Mouse (Mus musculus) ES-CJ7 (cell line): ENCODE data around the gene Aldh3a2.

Experiments
- DNase-seq: peaks from one replicate; pipeline ENCODE4 v3.0.0; 2011; ENCODE audit warnings: low read depth, low spot score

The Aldh3a2 gene

DNA sequence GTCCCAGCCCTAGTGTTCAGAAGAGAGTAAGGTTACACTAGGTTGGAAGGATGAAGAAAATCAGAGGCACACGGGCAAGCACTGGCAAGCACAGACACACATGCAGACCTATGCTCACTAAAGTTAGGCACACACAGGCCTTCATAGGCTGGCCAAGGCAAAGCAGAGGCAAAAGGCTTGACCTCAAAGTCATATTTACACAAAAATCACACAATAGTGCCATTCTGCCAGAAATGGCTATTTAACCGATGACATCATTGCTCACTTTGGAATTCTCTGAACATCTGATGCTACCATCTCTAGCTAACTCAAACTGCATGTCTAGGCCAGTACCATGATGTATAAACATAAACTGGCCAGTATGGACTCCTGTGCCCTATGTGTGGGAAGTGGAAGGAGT, 6.7 kb upstream of the Aldh3a2 start:
- DNase-seq = no peak

DNA sequence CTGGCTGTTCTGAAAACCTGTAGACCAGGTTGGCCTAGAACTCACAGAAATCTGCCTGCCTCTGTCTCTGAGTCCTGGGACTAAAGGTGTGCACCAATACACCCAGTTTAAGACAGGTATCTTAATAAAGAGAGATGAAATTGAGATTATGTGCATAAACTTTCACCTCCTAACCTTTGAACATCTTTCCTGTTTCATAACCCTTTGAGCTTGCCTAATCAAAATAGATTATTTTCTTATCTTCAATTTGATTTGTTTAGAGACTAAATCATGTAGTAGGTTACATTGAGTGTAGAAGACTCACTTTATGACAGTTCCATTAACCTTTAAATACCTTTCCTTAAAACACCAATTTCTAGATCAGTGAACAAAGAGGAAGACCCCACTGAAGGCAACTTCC, 4.3 kb upstream of the Aldh3a2 start:
- no peak for DNase-seq

DNA sequence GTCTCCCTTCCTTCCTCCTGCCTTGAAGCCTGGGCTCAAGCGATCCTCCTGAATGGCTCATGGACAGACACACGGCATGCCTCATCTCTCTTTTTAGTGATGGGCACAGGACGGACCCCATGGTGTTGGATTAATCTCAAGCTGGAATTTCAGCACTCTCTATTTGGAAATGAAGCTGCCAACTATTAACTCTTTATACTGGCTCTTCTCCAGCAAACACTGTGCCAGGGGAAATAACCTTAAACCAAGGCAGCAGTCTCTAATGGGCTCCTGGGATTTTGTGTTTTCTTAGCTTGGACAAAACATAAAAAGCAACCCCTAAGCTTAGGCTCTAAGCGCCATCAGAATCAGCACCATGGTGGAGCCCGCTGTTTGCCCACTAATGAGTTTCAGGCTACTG, 3.1 kb upstream of the Aldh3a2 start:
- no peak for DNase-seq

DNA sequence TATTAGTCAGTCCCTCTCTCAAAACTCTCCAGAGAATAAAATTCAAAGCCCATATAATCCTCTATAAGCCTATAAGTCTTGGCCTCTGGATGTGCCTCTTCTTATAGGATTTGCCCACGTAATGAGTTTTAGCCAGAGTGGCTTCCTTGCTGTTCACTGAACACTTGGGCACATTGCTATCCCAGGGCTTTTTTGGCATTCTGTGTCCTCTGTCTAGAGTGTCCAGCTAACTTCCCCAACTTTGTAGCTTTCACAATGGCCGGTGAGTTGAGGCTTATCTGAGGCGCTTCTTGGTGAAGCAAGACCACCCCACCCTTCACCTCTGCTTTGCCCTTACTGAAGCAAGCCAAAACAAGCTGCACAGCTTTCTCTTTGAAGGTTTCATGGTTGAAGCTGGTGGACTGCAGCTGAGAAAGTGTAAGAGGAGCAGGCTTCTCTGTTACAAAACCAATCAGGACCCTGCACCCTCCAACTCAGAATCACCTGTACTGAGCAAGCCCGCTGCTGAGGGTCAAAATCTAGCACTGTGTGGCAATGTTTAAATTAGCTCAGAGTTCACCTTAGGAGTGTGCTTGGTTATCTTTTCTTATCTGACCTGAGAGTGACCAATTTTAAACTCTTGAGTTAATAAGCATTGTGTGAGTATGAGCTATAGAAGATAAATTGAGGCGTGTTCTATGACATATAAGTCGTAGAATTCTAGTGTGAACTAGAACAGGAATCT, 1.5 kb upstream of the Aldh3a2 start:
- DNase-seq = no peak

DNA sequence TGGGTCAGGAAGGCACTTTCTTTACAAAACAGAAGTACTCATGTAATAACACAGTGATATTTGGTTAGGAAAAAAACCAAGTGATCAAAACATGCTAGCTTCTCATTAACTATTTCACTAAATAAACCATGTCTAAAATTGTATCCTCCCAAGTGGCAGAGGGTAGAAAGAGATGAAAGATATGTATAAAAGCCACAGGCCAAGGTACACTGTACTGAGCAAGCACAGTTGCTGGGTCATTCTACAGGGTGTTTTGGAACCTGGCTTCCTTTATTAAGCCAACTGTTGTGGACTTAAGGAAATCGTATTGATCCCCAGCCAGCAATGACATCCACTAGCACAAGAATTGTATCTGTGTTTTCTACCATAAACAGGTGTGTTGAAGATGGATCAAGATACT, 3.4 kb downstream of the Aldh3a2 start:
- no peak for DNase-seq

DNA sequence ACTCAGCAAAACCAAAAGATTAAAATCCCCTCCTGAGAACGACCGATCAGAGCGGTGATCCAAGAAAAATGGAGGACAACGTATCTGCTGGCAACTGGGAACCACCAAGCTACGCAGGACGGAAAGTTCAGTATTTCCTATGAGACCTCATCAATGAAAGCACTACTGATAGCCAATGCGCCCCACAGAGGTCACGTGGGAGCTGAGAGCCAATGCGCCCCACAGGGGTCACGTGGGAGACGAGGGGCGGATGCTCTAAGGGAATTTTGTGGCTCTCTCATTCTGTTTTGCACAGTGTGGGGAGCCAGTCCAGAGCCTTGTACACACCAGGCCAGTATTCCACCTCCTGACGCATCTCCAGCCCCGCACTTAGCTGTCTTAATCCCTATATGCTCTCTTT, 4.7 kb downstream of the Aldh3a2 start:
- no peak for DNase-seq

DNA sequence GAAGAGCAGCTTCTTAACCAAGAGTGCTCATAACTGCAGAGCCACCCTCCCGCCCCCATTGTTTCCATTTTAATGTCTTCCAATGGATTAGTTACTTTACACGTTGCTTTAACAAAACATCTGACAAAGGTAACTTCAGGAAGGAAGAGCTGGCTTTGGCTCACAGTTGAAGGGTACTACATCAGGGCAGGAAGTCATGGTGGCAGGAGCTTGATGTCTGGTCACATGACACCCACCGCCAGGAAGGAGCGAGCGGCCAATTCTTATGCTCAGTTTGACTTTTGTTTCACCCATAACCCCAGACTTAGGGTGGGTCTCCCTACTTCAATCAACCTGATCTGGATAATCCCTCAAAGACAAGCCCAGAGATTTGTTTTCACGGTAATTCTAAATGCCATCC, 8.2 kb downstream of the Aldh3a2 start:
- peak; percentile 18 for DNase-seq

DNA sequence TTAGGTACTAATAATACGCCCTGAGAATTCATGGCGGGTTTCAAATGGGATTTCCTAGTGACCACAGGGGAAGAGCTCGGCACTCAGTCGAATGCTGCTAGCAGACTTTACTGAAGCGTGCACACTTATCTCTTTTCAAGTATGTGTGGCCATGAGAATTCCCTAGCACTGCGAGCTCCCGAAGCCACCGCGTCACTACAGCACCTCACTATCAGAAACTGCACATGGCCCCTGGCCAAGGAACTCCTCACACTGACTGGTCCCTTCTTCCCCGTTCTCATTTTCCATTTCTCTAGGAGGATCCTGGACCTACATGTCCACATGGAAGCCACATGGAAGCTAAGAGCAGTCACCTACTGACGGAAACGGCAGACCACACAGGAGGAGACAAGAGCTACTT, 14.5 kb downstream of the Aldh3a2 start:
- DNase-seq = no peak

DNA sequence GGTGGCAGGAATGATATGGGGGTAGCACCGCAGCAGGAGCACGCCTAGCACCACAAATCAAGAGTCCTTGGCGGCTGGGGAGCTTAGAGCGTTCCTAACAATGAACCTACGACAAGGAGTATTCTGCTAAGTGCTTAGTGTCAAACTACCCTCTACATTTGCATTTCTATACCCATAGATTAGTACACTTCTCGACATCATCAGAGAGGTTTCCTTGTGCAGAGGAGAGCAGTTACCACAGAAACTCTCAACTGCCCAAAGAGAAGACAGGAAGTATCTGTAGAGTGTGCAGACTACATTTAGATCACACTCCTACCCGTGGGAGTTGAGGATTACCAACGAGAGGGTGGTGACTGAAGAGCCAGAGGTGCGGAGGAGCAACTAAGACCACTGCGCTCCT, 15.5 kb downstream of the Aldh3a2 start:
- peak; percentile 54 for DNase-seq

DNA sequence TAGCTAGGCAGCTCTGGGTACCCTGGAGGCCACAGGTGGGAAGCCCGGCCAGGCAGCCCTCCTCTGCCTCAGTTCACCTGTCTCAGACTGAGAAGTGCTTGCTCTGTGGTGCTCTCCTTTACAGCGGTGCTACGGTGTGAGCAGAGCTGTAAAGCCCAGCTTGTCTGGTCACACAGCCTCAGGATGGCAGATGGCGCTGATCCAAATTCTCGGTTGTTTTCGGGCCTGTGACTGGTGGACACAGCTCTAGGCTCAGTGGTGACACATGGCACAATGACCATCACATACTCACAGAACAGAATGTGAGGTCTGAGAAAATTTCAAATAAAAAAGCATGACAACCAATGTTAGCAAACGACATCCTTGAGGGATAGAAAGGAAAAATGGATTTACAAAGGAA, 22.9 kb downstream of the Aldh3a2 start:
- DNase-seq = no peak

DNA sequence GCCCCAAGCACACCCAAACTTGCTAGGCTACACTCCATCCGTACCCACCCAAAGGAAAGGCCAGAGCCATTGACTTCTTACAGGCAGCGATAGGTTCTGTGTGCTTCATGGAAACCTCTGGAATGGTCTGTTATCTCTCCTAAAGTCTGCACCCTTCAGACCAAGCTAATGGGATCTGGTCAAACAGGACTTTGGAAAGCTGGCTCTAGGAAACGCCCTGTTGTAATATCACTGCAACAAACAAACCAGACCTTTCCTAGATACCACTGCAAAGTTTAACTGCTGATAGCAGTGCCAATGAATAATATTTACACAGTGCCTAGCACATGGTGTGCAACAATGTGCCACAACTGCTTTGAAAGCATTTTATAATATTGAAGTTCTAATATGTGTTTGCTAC, 31.2 kb downstream of the Aldh3a2 start:
- no peak for DNase-seq

DNA sequence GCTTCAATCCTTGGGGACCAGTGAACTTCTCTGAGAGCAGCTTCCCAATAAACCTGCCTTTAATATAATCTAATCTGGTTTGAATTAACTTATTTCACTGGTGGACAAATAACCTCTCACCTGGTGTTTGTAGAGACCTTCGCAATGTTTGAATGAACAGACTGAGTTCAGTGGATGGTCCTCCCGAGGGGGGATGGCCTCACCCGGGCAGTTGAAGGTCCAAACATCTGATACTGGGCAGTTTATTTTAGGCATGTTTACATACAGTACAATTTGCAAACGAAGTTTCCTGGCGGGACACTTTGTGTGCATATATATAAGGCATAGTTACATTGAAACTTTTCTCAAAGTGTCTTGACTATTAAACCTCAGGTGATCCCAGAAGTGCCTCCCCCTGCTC, 33.1 kb downstream of the Aldh3a2 start:
- DNase-seq = no peak

DNA sequence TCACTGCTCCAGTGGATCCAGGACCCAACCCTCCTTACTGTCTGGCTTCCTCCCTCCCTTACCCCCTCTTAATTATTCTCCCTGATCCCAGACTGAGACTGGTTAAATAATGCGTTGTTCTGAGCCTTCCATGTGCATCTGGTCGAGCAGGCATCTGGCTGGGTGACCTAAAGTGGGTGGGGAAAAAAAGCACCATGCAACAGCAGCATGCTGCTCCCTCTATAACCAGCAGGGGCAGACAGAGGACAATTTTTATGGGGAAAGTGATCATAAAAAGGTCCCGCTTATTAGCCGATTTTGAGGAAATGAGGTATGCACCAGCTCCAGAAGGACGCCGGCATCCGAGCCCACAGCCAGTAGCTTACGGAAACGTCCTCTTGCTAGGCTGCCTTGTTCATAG, 35.9 kb downstream of the Aldh3a2 start:
- peak; percentile 59 for DNase-seq

DNA sequence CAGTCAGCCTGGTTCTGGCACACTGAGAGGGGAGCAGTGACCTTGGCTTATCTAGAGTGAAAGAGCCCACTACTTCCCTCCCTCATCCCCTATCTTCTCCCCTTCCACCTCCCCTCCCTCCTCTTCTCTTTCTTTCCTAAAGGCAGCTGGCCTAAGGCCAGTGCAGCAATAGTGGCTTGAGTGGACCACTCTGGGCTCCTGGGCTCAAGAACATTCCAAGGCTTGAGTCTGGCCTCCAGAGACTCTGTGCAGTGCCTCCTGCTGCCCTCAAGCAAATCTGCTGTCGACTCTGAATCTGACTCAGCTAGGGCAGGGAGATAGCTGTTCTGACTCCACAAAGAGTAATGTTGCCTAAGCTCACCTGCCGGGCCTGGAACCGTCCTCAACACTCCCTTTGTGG, 38.9 kb downstream of the Aldh3a2 start:
- DNase-seq = no peak

DNA sequence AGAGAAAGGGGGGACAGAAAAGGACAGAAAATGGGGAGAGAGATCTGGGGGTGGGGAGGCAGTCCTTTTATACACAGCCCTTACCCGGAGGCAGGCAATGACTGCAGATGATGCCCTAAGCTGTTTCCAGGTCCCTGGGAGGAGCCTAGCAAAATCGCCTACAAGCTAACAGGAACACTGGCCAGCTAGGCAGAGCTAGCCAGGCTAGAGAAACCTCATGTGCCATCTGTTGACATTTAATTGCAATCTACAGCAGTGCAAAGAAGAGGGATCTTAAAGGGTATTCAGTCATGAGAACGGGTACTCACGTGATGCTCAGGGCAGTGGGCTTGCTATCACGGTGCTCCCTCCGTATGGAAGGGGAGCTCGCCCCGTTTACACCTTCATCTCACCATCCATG, 39.4 kb downstream of the Aldh3a2 start:
- no peak for DNase-seq

DNA sequence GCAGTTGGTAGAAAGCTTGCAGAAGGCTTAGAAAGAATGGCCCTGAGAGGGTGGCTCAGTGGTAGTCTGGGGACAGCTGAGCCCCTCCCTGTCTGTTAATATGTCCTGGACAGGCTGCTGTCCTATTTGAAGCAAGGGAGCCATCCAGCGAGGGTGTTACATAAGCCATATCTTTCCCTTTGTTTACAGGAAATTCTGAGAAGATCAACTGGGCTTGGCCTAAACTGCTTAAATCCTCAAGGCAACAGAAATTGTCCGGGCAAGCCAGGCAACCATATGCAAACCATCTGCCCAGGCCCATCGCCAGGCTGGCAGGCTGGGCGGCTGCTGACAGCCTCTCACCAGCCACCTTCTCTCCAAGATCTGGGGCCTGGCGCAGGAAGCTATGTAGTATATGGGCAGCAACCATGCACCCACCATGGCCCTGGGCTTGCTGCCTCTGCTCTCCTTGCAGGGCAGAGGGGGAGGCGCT, 41.3 kb downstream of the Aldh3a2 start:
- DNase-seq = no peak

DNA sequence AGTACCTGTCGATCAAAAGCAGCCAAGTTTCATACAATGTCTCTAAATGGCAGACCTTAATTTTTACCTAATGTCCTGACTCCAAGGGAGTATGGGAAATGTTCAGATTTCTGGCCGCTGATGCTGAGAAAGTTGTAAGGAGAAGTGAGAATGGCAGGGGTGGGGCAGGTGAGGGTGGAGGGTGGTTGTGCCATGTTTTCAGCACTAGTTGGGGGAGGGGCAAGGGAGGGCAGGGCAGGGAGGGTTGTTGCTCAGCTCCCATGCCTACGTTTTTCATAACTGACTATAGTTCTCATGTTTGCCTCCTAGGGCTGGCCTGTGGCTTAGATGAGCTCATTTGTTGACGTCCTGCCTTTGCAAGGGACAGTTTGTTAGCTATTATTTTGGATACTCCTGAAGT, 41.8 kb downstream of the Aldh3a2 start:
- no peak for DNase-seq

DNA sequence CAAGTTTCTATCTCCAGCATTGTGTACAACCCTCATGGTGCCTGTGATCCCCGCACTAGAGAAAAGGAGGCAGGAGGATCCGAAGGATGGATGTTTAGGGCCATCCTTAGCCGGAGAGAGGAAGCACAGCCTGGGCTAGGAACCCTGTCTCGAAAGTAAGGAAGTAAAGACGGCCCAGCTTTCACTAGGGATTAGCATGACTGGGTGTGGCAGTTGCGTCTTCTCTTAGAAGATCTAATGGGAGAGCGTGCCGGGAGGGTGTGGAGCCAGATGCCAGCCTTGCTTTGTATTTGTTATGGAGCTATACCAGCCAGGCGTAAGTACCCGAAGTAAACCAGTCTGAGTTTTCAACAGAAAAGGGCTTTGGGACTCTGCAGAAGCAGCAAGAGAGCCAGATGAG, 42.4 kb downstream of the Aldh3a2 start:
- peak; percentile 36 for DNase-seq

DNA sequence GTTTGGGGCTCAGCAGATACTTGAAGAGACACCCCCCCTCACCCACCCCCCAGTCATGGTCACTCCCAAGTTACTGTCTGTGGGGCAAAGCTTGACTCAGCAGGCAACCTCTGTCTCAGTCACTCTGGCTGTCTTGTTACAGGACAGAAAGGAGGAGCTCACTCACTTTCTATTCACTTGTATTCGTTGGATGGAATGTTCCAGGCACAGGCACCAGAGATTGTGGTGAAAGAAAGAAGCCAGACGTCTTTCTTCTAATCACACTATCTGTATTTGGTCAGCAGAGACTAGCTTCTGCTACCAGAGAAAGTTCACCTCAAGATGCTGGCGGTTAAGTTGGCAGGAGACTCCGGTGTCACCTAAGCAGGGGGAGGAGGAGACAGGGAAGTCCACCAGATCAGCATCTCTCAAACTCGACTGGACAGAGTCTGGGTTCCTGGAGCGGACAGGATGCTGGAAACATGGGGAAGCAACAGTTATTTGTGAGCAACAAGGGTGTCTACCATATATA, 43.0 kb downstream of the Aldh3a2 start:
- no peak for DNase-seq

DNA sequence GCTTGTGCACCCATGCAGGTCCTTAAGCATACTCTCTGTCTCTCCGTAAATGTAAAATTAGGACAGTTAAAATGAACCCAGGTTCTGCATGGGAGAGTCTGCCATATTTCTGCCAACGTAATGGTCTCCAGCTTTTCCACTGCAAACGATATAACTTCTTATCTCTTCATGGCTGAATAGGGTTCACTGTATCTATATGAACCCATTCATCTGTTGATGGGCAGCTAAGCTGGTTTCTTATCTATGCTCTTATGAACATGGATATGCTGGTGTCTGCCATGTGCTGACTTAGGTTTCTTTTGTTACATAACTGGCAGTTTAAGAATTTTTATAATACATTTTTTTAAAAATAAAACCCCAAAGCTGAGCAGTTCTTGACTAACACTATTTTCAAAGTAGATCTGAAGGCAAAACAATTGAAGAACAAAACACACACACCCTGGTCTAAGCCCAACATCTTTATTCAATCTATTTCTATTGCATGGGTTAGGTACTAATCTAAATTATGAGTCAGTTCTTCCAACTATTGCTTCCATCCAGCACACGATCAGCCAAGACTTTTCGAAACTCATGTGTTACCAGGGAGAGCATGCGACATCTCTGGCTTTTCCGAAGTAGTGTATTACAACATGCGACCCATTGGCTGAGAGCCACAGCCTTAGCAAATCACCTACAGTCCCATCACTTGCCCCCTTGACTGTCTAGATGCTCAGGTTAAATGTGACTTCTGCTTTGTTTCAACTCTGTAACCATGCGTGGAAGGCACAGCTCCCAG, 44.1 kb downstream of the Aldh3a2 start:
- no peak for DNase-seq

DNA sequence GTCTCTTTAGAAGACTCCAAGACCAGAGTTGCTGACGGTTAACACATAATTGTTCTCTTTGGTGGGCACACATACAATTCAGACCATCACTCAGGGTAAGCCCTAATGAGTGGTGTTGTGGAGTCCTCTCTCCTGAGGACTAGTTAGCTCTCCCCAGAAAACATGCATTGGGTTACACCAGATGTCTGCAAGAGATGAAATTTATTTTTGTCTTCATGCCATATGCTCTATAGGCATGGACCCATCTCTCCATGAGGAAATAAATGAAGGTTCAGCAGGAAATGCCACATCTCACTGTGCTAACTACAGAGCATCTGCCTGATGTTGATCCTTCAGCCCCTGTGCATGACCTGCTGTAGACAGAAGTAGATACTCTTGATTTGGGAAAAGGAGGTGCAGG, 45.3 kb downstream of the Aldh3a2 start:
- DNase-seq = no peak

DNA sequence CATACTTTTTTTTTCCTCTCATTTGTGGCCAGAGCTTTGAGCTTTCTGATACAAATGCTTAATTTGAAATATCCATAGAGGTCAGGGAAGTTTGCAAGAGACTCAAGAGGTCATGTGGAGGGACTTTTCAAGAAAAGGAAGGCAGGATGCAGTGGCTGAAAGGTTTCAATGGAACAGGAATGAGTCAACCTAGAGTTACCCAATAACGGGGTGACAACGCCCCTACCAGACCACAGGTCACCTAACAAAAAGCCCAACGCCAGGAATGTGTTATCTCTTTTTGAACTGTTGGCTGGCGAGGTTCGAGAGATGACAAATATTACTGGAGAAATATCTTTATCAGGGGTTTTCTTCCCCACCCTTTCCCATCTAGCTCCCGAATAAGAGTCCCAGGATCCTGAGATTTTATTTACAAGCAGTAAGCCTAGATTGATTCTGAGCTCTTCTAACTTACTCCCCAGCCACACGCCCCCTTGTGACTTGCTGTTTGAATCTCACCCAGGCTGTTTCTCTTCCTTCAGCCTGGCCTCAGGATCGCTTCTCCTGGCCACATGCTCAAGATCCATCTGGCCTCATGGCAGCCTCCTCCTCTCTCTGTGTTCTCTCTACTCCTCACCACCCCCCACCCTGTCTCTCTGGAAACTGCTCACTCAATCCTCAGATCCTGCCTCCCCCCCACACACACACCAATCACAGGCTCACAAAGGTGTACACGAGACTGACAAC, 46.9 kb downstream of the Aldh3a2 start:
- DNase-seq = peak; percentile 58
